Mouse (Mus musculus): Measurements from ENCODE around the gene Sox1. TPM values are rescaled to one million over a fixed set of nuclear protein-coding genes. Genes with fewer than 3 reads are reported as not detected.

Sox1 gene
- polyA plus RNA-seq (2012; rRNA removed): 0.13 and 0.14 TPM in 2 replicates

DNA sequence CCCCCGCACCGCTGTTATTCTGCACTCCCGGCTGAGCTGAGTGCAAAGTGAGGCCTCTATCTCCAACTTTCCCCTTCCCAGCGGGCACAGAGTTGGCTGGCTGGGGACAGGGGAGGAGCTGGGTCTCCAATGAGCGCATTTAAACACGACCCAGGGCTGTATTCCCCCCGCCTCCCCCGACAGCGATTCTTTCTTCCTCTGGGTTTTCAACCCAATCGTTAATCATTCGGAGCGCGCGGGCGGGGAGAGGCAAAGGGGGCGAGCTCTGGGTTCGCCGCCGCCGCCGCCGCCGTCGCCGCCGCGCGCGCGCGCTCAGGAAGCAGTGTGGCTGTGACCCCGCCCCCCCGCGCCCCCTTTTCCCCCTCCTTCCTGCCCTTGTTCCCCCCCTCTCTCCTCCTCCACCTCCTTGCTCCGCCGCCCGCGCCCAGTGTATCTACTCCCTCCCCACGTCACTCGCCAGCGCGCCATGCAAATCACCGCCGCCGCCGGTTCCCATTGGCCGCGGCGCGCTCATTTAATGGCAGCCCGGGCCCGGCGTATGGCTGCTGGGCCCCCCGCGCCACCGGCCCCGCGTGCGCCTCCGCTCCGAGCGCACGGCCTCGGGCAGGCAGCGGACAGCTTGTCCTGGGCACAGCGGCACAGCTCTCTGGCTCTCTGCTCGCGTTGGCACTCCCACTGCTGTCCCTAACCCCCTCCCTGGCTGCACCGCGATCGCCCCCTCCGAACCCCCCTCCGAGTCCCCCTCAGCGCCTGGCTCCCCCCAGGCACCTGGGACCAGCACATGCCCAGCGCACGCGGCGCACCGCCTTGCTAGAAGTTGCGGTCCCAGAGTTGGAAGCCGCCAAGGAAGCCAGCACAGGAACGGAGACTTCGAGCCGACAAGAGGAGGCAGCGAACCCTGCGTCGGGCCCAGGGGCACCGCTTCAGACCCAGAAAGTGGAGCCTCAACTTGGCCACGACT lies at the start of gene Sox1:
TSS of gene Sox1 (plus strand) at position 225 of the 961 bp plus-strand sequence.

Other genes starting within 250 kb of the Sox1 start
- not detected in 2 replicates for gene A230072I06Rik, start 116.5 kb upstream of the Sox1 start, polyA plus RNA-seq (2012; rRNA removed)
- not detected in 2 replicates for gene Spaca7, start 177.7 kb downstream of the Sox1 start, polyA plus RNA-seq (2012; rRNA removed)

Data from colon, adult 2 months (tissue).